Mouse (Mus musculus) CH12.LX (cell line): ENCODE data around the gene Il11.

Experiments used
- MEF2A ChIP-seq: IDR thresholded peaks from 2 replicates; pipeline ENCODE4 v1.6.1; 2014; ENCODE audit warnings: low read depth, mild to moderate bottlenecking, inconsistent platforms, low read length, improper control_type of control experiment, borderline replicate concordance
- POLR2A ChIP-seq: IDR thresholded peaks from 2 replicates; pipeline ENCODE4 v1.6.1; 2011; ENCODE audit warnings: low read depth, mild to moderate bottlenecking, improper control_type of control experiment, low read length
- RAD21 ChIP-seq: IDR thresholded peaks from 2 replicates; pipeline ENCODE4 v1.6.1; 2011; ENCODE audit warnings: low read depth, mild to moderate bottlenecking, low read length, improper control_type of control experiment, moderate library complexity

DNA sequence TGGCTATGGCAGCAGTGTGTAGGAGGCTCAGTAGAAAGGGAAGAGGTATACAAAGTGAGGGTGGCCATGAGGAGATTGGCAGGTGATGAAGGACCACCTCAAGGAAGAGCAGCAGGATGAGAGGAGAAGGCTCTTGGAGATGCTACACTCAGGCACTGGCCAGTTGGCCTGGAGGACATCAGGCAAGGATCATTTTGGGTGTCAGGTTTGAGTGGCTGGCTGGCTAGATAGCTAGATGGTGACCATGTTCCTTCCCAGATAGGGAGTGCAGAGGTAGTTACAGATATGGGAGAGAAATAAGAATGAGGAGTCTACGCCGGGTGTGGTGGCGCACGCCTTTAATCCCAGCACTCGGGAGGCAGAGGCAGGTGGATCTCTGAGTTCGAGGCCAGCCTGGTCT lies 37.8 kb downstream of the Il11 start:
- no peak for TF ChIP-seq MEF2A
- no peak for TF ChIP-seq POLR2A
- TF ChIP-seq RAD21, result no peak
